Mouse (Mus musculus) cortical plate, adult 2 months (tissue): ENCODE results near the gene Nprl3.

Source experiments
- CTCF ChIP-seq: fragments of 200-500 bp; IDR thresholded peaks from 2 replicates; pipeline ENCODE4 v1.5.1; 2011; ENCODE audit warnings: mild to moderate bottlenecking, control low read depth, low read length; ENCODE audit not compliant: insufficient read depth; ENCODE audit errors: extremely low read depth
- POLR2A ChIP-seq: fragments of 200-500 bp; IDR thresholded peaks from 2 replicates; pipeline ENCODE4 v1.6.1; 2011; ENCODE audit warnings: mild to moderate bottlenecking, low read length, control low read depth; ENCODE audit not compliant: insufficient read depth; ENCODE audit errors: extremely low read depth

GRCm38 (mm10) chr11:32222570-32223194 is 44.8 kb downstream of the Nprl3 start:
- TF ChIP-seq POLR2A, result no peak
- no peak for TF ChIP-seq CTCF
